Mouse (Mus musculus) cerebellum, adult 9-11 months (tissue): ENCODE data around the gene Crmp1.

ENCODE experiments used
- DNase-seq: peaks from one replicate; pipeline ENCODE4 v3.0.0; 2022

Crmp1 gene

DNA sequence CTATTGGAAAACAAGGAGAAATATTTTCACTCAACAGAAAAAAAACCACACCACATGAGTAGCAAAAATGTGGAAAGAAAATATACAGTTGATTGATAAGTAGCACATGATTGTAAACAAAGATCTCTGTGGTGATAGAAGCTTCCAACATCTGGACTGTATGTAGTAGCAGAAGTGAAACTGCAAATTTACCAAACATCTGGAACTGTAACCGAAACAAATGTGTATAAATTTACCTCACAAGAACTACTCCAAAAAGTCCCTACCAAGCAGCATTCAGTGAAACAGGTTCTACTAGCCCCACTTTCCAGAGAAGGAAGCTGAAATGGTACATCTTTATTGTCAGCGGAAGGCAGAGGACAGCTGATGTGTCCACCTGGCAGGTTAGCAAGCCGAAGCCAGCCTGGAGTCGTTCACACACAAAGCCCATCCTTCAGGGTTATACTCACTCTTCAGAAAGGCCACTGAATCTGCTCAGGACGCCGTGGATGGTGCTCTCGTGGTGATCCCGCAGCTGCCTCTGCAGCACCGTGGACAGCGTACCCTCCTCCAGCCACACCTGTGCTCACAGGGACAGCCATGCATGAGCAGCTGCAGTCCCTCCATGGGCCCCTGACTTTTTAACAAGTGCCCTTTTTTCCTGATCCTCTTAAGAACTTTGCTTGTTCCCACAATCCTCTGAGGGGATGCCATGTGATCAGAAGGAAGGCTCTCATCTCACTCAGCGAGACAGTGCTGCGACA, 71.4 kb downstream of the Crmp1 start:
- no peak for DNase-seq

DNA sequence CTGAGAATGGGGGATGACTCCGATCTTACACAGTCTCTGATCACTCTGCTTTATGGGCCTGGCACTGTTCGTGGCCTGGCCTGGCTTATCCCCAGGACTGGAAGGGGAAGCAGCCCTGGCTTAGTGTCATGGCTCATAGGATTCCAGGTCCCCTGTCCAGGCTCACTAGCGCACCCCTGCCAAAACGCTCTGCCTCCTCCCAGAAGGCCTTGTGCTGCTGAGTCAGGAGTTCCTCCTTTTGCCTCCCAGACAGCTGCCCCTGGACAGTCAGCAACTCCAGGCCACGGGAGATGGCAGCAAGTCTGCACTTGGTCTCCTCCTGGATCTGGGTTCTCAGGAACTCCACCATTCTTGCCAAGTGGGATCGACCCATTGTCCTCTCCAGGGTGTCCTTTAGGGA, 77.0 kb downstream of the Crmp1 start:
- DNase-seq: no peak

DNA sequence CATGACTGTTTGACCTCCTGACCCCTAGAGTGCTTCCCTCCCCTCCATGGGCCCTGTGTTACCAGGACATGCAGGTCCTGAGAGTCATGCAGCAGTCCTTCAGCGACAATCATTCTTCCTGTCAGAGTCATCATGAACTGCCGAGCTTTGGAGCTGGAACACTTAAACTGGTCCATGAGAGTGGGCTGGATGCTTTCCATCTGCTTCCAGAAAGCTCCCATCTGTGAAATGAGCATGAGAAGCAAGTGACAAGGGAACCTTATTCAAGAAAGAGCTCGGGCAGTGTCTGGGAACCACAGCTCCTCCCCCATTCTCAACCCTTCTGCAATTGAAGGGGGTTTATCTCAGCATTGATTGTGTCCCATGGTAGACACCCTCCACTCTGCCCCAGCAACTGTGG, 78.4 kb downstream of the Crmp1 start:
- no peak for DNase-seq

DNA sequence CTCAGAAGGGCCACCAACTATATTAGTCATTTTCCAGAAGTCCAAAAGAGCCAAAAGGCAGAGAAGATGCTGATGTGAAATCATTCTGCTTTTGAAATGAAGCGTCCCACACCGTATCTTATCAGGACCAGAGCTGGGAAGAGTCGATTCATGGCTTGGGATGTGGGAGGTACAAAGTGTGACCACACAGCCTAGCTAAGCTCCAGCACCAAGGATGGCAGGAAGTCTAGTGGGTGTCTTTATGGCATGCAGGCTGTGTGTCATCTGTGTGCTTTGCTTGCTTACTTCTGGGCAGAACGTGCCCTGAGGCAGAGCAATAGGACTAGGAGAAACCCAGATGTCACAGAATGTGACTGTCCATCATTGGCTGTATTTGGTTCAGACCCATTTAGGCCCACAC, 79.0 kb downstream of the Crmp1 start:
- DNase-seq: no peak

DNA sequence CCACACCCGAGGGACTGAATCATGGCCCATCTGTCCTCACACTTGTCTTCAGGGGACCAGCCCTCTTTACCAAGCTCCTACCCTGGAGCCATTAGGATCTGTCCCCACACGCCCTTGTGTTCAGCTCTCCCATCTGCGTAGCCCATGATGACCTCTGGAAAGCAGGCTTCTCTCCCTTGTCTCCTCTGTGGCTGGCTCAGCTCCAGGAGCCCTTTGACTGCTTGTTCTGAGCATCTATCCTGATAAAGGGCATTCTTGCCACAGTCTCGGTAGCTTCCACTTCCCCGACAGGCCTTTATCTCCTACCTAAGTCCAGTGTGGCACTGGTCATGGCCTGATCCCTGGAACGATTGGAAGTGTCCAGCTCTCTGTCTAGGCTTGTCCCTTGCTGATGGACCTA, 84.9 kb downstream of the Crmp1 start:
- no peak for DNase-seq

DNA sequence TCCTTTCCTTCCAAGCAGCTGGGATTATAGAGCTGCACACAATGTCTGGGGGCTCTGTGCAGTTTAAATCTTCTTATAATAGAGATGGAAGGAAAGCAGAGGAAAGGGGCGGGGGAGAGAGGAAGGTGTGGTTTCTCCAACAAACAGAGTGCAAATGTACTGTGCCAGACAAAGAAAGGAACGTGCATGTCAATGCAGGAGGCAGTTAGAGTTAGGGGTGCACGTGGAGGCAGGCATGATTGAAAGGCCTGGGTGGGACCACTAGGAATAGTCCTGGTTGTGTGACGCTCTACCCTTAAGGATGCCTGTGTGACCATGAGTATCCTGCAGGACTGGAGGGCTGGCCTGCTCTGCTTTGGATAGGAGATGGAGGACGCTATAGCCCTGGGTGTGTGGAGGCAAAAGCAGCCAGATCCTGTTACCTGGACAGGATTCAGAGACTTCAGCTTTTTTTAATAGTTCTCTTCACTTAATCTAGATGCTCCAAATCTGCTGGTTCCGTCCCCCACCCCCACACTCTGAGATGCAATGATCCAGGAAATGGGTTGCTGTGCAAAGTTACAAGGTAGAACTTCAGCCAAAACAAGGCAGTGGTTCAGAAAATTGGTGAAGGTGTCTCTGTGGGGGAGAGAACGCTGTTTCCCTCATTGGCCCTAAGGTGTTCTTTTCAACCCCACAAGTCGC, 88.9 kb downstream of the Crmp1 start:
- no peak for DNase-seq

DNA sequence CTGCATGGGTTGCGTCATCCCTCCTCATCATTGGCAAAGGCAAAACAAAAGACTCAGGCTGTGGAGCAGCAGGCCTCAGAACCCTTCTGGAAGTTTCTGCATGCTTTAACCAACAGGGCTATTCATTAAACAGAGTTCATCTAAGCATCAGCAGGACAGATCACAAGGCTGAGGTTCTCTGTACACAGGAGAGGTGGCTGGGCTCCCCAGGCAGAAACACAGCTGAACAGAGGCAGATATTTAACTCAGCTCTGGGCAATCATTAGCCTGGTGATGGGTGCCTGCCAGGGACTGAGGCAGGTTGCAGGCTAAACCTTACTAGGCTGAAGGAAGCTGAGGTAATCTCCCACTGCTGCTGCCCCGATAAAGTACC, 89.4 kb downstream of the Crmp1 start:
- DNase-seq: no peak

DNA sequence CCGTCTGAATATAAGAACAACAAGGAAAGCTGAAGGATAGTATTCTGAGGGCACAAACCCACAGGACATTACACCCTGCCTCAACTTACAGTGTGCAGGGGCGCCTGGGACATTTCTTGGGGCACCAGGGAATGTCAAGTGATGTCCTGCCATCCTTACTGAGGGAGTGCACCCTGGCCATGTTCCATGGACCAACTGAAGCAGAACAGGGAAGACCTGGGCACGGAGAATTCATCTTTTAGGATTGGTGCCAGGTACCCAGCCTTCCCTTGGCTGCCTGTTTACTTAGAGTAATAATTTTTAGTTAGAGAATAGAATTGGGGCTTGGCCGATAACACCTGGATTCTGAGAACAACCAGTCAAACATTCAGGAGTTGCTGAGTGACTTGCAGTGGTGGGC, 90.3 kb downstream of the Crmp1 start:
- no peak for DNase-seq

DNA sequence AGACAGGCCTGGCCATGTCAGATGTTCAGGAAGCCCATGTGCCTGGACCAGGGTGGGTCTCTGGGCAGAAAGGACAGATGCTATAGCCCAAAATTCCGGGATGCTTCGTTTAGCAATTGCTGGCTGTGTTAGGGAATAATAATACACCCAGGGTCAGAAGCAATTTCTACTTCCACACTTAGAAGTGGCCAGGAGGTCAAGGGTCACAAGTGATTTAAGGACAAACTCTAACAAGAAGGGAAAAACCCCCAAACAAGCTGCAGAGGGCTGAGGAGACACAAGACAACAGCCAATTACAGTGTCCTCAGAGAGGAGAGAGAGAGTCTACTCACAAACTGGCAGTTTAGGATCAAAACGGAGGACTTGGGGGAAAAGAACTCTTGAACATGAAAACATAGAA, 93.3 kb downstream of the Crmp1 start:
- no peak for DNase-seq

DNA sequence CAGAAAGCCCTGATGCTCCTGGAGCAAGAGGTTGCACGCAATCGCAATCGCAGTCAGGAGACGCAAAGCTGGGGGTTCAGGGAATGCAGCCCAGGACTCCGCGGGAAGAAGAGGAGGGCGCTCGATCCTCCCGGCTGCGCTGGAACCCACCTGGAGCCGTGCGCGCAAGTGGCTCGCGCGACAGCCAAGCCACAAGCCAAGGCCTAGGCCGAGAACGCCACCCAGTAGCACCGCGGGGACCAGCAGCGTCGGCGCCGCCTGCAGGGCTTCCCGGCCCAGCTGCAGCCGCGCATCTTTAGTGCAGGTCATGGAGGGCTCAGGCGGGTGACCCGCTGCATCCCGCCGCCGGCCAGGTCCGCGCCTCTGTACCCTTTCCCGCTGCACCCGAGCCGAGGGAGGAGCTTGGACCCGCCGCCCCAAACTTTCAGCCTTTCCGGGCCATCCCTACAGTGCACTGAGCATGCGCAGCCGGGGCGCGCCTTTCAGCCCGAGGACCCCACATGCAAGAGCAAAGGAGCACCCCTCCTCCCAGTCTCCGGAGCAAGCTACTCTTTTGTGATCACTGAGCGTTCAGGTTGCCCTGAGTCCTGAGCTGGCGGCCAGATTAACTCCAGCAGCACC, 94.9 kb downstream of the Crmp1 start, which contains the start of gene Evc:
Gene Evc (minus strand): TSS at position 410 of the 621 bp plus-strand sequence.
- DNase-seq: peak; percentile 11

DNA sequence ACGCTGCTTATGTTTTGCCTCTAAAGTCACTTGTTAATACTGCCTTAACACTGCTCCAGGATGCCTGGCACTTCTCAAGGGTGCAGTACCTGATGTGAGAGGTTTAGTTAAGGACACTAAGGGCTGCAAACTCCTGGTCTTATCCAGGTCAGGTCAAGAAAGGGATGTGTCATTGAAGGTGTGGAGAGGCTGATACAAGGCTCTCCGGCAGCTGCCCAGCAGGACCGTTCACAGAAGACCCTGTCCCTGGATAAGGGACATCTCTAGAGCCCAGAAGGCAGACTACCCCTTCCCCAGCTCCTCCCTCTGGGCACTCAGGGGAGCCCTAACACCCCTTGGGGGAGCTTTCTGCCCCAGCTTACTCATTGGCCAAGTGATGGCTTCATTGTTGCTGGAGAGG, 96.0 kb downstream of the Crmp1 start:
- no peak for DNase-seq

DNA sequence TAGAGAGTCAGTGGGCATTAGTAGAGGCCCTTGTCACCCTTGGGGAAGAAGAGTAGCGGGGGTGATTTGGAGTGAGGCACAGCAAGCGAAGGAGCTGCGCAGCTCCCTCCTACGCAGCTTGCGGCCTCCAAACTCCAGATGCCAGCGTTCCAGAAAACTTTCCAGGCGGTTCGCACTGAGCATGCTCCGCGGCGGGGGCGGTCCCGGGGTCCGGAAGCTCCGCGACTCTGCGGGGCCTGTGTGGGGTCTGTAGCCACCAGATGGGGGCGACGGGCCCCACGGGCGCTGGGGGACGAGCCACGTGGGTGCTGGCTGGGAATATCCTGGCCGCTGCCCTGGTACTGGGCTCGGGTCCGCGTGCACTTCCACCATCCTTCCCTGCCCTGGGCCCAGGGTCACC, 96.5 kb downstream of the Crmp1 start, which contains the start of gene Evc2:
Gene Evc2 (plus strand): TSS at position 212 of the 400 bp plus-strand sequence.
- peak; percentile 12 for DNase-seq
